Mouse (Mus musculus): ENCODE results near the gene Arhgef3.
A peak's percentile ranks its signal among the peaks of the same experiment; 100 is the strongest.

Gene Arhgef3

DNA sequence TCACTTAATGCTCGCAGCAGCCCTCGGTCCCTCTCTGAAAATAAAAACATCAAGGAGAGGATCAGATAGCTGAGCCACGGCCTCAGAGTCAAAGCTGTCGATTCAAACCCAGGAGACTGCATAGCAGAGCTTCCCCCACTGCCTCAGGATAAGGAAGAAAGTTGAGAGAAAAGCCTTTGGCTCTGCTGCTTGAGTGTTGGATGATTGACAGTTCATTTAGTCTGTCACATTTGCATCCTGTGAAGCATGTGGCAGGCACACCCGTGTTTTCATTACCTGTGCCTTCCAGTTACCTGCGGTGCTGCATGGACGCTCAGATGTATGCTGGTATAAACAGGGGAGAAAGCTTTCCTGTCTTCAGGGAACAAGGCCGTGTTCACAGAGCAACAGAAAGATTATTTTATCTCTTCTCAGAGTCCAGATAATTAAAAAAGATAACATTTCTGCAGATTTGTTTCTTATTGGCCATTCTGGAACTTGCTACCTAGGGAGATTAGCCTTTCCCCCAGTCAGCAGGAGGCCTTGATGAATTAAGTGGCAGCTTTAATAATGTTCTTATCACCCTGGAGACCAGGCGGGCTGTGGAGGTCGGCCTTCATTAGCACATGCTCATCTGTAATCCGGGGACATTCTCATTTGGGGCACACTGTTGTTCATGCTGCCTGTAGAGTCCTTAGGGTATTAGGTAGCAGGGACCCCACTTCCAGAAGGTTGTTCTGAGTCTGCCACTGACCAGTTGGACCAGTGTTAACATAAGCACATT is 157.6 kb downstream of the Arhgef3 start:
- no peak for DNase-seq

DNA sequence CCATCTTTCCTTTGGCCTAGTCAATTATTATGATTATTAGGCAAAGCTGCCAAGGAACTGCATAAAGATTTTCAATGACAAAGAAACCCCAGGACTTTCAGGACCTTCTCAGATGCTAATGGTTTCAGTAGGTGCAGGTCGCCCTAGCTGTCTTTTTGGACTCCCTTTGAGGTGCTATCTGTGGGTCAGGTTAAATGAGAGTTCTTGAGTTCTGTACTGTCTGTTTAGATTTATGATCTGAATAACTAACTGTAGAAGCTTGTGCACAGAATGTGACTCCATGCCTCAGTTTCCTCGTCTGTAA is 158.1 kb downstream of the Arhgef3 start:
- DNase-seq, result no peak

DNA sequence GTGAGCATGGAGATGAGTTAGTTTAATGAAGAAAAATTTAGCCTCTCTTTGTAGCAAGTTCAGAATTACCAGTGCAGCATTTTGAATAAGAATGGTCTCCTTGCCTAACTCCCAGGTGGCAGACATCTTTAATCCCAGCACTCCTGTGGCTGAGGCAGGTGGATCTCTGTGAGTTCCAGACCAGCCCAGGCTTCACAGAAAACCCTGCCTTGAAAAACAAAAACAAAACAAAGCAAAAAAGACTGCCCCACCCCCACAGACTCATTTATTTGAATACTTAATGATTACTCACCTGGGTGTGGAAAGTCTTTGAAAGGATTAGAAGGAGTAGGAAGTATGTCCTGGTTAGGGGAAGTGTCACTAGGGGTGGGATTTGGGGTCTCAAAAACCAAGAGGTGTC is 158.5 kb downstream of the Arhgef3 start:
- DNase-seq, result no peak

DNA sequence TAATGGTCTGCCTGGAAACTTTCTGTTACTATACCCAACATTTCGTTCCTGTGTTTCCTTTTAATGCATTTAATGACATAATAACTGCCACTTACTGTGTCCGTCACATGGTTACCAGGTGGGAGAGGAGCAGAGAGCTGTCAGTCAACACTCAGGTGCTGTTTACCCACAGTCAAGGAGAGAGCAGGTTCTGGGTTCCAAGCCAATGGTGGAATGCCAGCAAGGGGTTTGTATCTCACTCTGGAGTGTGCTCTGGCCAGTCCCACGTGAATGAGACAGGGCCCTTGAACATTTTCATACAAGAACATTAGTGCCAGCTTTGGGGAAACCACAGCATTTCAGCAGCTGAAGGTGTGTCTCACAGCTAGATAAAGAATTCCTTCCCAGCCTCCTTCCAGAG is 162.6 kb downstream of the Arhgef3 start:
- DNase-seq, result no peak

DNA sequence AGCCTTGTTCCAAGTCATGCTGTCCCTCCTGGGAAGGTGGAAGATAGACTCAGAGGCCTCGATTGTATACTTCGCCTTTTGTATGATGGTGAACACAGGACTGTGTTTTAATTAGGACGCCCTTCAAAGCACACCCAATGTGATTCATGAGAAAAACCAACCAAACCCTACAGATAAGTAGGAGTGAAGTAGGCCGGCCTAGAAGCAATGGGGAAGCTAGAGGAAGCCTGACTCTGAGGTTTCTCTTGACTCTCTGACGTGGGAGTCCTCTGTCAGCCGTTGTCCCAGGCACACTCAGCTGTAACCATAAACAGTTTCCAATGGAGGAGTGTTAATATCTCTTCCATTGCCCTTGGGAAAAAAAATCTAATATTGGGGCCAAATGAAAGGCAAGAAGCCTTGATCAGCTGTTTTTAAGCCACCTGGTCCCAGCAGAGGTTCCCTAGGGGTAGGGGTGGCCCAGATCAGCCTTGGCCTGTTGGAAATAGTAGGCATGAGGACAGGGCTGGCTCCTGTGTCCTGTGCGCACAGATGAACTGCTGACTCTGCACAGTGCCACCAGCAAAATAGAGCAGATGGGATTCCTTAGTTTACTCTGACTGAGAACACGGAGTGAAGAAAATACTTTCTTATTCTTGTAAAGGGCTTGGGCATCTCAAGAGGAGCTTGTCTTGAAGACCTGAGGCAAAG is 165.6 kb downstream of the Arhgef3 start:
- no peak for DNase-seq

DNA sequence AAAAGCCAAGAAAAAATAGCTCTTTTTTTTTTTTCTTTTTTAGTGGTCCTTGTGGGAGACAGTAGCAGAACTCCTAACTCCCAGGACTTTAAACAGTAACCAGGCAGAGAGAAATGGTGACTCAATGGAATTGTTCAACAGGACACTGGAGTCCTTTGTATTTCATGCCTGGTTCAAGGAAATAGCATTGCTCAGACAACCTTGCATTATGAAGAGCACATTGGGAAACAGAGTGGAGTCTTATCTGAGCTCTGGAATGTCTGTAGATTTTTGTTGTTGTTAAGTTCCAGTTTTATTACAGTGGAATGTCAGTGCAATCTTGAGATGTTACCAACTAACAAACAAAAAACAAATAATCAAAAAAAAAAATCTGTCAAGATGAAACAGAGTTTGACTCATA is 169.3 kb downstream of the Arhgef3 start:
- no peak for DNase-seq

DNA sequence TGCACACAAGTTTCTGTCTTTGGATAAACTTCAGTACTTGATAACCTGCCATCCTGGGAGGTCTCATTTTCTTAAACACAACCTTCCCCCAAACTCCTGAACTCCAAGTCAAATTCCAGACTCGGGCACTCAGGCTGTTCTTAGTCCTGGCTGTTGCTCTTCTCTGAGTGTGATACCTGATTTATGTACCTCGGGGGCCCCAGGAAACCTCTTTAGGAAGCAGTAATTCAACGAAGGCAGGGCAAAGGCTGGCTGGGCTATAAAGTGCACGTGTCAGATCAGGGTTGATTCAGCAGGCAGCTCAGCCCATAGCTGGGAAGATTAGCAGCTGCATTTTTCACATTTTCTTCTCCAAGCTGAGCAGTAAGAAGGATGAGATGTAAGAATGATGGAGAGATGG is 171.5 kb downstream of the Arhgef3 start:
- DNase-seq, result no peak

DNA sequence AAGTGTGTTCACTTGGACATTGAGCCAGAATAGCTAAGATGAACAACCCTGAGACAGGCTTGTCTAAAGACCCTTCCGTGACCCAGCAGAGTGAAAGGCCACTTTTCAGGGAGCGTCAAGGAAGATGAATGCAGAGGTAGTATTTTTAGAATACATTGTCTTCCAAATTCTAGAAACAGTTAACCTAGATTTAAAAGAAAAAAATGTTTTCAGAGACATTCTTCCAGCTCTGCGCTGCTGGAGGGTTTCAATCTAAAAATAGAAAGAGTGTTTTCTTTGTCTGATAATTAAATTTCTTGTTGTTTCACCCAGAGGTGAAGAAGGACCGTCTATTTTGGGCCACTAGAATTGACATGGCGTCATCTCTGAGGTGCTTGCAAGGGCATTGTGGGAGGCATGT is 174.4 kb downstream of the Arhgef3 start:
- no peak for DNase-seq

DNA sequence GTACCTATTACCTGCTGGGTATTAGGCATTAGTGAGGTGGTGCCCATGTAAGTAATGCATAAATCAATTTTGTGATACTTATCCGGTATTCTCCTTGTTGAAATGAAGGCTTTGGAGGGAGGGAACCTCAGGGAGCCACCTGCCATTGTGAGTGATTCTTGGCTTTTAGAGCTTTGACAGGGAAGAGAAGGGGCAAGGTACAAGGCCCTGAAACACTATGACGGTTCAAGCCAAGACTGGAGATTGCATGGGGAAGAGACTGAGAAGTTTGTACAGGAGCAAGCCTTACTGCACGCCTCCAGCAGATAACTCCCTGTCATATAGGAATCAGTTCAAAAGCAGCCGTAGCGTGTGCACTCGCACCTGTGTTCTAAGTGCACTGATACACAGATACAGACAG is 177.4 kb downstream of the Arhgef3 start:
- DNase-seq, result no peak

DNA sequence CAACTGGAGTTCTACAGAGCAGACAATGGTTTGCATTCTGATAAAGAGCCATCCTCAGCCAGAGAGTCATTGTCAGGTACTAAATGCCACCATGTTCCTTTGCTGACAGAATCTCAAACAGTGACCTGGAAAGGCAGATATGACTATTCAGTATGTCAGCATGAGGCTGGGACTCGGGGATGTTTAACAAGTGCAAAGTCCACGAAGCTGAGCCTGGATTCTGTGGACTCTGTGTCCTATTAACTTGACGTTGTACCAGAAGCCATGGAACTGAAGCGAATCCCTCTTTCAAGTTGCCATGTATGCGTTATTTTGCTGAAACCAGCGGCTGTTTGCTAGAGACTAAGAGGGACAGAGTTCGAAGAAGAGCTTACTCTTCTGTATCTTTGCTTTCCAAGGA is 181.1 kb downstream of the Arhgef3 start:
- DNase-seq, result no peak

DNA sequence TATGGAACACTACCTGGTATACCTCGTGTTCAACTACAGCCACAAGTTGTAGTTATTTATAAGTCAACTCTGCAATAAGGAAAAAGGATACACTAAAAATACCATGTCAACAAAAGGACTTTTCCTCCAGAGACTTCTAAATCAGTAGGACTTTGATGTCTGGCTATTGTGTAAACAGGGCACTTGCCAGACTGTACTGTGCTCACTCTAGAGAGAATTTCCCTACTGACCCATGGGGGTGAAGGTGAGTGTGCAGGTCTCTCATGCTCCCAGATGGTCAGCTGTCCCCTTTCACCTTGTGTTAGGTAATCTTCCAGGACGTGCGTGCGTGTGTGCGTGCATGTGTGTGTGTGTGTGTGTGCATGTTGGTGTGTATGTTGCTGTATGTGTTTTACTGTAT is 182.3 kb downstream of the Arhgef3 start:
- no peak for DNase-seq

DNA sequence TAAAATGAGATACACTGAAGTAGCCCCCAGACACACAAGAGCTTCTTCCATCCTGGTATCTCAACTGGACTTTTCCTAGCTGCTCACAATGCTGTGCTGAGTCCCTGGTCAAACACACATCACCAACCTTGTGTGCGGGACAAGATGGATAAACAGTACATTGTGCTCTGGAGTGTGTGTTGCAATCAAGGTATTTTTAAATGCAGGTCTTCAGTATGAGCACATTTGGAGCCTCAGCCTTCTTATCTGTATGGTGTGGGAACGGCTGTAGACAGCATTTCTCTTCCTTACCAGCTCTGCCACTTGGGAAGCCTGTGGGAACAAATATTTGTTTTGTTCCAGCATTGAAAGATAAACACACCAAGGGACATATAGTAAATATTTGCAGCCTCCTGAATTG is 184.2 kb downstream of the Arhgef3 start:
- no peak for DNase-seq

DNA sequence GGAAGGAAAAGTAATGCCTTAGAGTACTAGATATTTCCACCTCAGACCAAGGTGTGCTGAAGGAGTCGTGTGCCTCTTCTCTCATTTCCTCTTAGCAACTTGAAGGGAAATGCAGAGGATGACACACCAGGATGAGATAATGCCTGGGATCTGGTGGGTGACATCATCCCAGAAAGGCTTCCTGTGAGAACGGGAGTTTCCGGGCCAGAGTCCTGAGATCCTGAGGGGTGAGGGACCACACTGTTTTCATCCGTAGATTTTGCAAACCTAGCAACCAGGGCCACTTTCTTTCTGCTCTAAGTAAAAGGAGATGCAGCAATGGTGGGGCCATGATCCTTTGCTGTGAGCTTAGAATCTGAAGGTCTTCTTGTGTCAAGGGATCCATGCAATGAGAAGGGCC is 185.0 kb downstream of the Arhgef3 start:
- no peak for DNase-seq

DNA sequence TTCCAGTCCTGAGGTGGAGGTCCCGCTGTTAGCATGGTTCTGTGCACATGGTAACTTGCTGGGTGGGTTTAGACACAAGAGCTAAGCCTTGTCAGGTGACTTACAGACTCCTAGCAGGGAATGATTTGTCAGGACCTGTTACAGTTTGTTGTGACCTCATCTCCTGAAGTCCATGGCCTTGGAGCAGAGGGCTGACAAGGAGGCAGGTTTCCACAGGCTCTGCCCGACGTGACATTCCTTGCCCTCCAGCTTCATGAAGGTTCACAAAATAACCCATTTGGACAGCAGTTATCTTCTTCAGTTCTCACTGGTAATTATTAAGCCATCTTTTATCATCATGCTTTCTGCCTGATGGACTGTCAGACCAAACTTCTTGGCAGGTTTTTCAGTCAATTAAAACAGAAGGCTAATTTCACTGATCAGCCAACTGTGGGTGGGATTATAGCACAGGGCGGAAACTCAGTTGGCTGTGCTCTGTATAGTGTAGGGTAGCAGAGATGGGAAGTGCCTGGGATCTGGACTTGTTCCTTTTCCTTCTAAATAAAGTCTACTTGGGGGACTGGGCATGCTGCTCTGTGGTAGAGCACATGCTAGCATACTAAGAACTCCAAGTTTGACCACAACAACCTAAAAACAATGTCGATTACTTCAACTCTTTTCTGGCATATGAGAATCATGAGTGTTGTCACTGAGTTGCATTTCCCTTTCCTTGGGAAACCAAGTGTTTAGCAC is 187.2 kb downstream of the Arhgef3 start:
- peak in 1 of 2 experiments; percentile 16 for DNase-seq

DNA sequence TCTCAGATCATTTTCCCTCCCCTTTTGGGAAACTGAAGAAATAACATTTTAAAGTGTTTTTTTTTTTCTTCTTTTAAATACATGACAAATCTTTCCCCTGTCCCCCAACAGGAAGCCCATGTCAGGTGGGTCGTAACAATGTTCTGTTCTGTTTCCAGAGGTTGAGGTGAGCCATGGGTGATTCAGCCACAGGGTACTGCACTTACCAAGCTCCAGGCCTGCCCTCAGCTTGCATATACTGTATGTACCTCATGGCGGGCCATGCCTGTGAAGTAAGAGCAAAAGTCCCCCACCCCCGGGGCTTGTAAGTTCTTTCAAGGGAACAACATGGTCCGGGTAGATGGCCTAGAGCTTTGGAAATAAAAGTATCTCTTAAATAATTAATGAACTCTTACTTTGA is 188.6 kb downstream of the Arhgef3 start:
- DNase-seq, result no peak

DNA sequence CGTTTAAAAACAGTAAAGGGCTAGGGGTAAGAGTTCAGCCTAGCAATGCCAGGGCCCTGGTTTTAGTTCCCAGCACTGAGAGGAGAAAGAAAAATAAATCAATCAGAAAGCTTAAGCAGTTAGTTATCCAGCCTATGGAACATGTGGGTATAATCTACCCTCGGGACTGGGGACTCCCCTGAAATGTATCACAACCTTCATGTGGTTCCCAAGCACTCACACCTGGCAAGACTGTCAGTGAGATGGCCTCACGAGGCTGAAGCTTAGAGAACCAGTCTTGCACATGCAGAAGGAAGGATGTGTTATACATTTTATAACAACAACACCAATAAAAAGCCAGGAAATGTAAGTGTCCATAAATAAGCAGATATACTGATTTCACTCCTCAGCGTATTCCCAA is 189.7 kb downstream of the Arhgef3 start:
- no peak for DNase-seq

DNA sequence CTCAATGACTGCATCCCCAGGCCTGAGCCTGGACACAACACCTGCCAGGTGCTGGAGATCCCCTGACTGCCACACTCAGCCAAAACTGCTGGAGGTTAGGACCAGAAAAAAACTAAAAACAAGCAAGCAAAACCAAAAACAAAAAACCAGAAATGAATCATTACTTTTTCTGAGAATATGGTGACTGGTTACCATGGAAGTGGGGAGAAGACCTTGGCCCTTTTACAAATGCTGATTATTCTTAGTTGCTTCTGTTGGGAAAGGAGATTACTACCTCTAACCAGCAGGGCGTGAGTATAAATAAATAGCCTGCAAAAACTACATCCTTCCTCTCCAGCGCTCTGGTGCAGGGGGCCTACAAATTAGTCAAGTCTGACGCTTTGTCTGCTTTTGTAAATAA is 194.1 kb downstream of the Arhgef3 start:
- DNase-seq, result no peak

DNA sequence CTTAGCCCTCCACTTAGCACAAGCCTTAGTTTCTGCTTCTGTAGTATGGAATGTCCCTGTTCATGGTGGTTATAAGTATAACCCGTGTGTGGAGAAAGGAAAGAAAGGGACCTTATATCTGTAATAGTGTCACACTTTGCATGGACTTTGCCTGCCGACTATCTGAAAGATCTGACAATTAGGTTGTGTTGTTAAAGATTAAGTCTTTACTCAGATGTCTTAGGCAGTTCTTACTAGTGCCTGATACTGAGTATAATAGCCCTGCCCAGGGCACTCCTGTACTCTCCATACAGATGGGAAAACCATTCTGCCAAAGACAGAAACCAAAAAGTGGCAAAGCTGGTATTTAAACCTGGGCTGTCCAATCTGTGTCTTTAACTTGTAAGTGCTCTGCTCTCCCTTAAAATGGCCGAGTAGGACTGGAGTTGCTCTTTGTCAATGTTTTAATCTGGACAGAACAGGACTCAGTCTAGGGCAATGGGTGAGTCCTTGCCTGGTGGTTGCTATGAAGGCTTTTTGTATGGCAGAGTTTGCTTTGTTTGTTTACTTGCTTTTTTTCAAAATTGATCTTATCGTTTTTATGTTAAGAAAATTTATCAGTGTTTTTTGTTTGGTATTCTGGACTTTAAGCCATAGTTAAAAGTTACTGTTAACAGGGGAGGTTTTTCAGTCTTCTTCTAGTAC is 196.0 kb downstream of the Arhgef3 start:
- DNase-seq, result no peak

DNA sequence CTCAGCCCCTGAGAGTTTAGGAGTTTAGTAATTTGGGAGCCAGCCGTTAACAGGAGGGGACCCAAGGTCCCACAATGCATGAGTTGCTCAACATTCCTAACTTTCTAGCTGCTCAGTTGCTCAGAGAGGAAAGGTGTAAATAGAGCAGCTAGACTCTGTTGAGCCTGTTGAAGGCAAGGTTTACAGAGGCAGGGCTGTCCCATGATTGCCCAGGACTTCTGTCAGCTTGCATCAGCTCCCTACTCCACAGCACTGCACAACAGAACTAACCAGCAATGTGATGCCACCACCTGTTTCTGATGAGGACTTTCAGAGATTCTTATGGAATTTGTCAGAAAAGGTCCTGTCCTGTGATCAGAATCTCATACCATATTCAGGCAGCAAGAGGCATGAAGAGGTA is 197.7 kb downstream of the Arhgef3 start:
- DNase-seq, result no peak

DNA sequence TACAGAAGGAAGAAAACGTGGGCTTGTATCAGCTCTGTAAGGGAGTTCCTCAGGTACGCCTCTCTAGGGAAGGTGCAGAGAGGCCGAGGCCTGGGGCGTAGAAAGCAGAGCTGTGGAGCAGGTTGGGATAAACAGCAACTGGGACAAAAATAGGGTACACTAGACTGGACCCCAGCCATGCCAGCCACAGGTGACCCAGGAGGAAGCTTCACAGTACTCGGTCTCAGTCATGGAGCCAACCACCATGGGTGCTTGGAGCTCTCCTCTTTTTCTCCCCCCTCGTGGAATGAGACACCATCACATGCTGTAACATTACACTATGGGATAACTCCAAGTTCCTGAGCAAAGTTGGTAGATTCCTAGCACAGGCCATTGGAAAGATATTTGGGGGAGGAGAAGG is 201.0 kb downstream of the Arhgef3 start:
- DNase-seq, result no peak

DNA sequence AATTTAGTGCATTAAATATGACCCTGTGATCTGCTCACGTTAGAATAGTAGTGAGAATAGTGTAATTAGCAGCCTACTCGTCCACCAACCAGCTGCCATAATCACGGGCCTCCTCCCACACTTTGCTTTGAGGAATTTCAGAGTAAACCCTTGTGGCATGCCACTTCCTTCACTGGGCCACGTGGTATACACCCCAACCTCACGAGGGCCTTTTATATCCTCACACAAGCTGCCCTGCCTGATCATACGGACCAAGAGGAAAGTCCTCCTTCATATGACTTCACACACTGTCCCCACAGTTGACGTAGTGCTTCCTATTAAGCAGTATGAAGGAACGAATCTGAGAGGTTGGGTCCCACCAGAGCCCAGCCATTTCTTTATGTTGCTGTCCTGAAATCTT is 202.4 kb downstream of the Arhgef3 start:
- no peak for DNase-seq

DNA sequence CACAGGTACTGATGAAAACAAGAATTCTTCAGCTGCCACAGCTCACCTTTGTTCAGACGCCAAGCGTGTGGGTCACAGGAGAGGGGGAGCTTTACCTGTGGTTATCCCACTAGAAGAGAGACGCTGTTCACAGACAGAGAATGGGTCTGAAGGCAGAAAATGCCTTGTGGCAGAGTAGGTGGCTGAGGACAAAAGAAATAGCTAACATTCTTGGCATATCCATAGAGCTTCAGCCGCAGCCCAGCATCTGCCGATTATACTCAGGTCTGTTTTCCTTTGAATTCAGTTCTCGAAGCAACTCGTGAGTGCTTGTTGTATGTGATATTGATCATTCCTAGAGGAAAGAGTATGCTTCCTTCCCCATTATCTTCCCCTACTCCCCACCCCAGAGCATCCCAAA is 204.7 kb downstream of the Arhgef3 start:
- DNase-seq, result no peak

DNA sequence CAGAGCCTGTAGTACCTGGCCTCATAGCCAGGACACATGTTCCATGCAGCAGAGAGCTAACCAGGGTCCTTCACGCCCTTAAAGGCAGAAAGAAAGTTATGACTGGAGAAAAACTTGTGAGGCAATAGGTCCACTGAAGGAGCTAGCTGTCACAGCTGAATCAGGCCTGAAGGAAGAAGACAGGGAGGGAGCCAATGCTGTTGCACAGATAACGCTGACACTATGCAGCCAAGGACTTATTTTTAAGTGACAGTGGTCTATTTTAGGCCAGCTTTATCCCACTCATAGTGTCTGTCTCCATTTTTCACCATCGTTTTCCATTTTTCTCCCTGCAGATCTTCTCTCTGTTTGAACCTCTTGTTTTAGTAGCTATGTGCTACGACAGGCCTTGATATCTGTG is 207.3 kb downstream of the Arhgef3 start:
- DNase-seq, result no peak

DNA sequence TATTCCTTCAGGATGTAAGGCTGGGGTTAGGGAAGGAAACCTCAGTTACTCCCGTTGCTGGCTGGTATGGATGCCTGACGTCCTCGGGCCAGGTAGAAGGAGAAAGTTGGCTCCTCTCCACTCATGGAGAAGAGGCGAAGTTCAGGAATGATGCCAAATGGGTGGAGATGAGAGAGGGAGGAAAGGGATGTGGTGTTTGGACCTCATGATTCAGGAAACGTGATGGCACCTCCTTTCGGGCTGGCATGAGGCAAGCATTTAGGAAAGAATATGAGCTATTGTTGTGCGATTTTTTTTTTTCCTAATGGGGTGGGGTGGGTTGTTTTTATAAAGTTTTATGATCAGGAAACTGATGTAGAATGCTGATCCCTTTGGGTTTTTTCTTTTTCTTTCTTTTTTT is 210.0 kb downstream of the Arhgef3 start:
- peak; percentile 14 to 19 for DNase-seq

Data from cerebellum, postnatal 10 days (tissue).